Mouse (Mus musculus): ENCODE results near the gene Hspb2. TPM values are rescaled to one million over a fixed set of nuclear protein-coding genes. Genes with fewer than 3 reads are reported as not detected.

Gene Hspb2
- polyA plus RNA-seq, 1 experiment from 2014 or later: 322 TPM

- ATAC-seq (ENCODE audit: insufficient number of reproducible peaks, insufficient read depth, low FRiP score, low read depth): peak; percentile 97
- Histone ChIP-seq H3K4me1 (ENCODE audit: control insufficient read depth in 2 of 2, insufficient read depth in 2 of 2, low read length in 2 of 2) (peaks cover 0 to 17% of the 10 kb centered on the region in 2 experiments; a peak in 2 of 4 replicates), H3K36me3 (ENCODE audit: control insufficient read depth, insufficient read depth, low read length) (no peaks in the 10 kb centered on the region), H3K27me3 (ENCODE audit: control insufficient read depth, insufficient read depth, low read length) (no peaks in the 10 kb centered on the region), H3K9ac (ENCODE audit: low read length) (no peak within 1 kb of the TSS; the same call in 1 of the 2 replicates), H3K9me3 (ENCODE audit: control insufficient read depth, low read length) (no peaks in the 10 kb centered on the region), H3K27ac (replicated peaks in 1 of 2; ENCODE audit: control insufficient read depth in 1 of 2, insufficient read depth in 1 of 2, low read depth in 2 of 2, low read length in 2 of 2) (peak within 1 kb of the TSS; percentile 45 to 67; a peak in 3 of 4 replicates), H3K4me3 (ENCODE audit: control insufficient read depth in 1 of 2, insufficient read depth in 1 of 2, low read depth in 1 of 2, low read length in 2 of 2) (peak within 1 kb of the TSS; percentile 35 to 36), H3K4me2 (ENCODE audit: low read length) (peak within 1 kb of the TSS; percentile 70)
- 11% methylated on average over 36 of the region's 36 CpGs for WGBS
These were observed 13.0 kb downstream of the Hspb2 start, which contains the start of gene Dixdc1 for GRCm38 (mm10) chr9:50738914-50739870. Gene Dixdc1 (minus strand): TSS chr9:50739517.

GRCm38 (mm10) chr9:50734989-50735388, 17.2 kb downstream of the Hspb2 start:
- 5% methylated on average over 9 of the region's 9 CpGs for WGBS
- Histone ChIP-seq H3K4me2 (ENCODE audit: low read length) (0 out of 2 replicates have a peak overlapping the region, but pooled peaks have one; percentile 22), H3K9ac (ENCODE audit: low read length) (no peak overlapping the region), H3K36me3 (ENCODE audit: control insufficient read depth, insufficient read depth, low read length) (no peaks in the 10 kb centered on the region), H3K27me3 (ENCODE audit: control insufficient read depth, insufficient read depth, low read length) (no peaks in the 10 kb centered on the region), H3K4me1 (ENCODE audit: control insufficient read depth in 2 of 2, insufficient read depth in 2 of 2, low read length in 2 of 2) (peaks cover 0 to 11% of the 10 kb centered on the region in 2 experiments; a peak in 2 of 4 replicates), H3K9me3 (ENCODE audit: control insufficient read depth, low read length) (no peaks in the 10 kb centered on the region), H3K4me3 (ENCODE audit: control insufficient read depth in 1 of 2, insufficient read depth in 1 of 2, low read depth in 1 of 2, low read length in 2 of 2) (no peak overlapping the region), H3K27ac (replicated peaks in 1 of 2; ENCODE audit: control insufficient read depth in 1 of 2, insufficient read depth in 1 of 2, low read depth in 2 of 2, low read length in 2 of 2) (no peak overlapping the region)
- ATAC-seq (ENCODE audit: insufficient number of reproducible peaks, insufficient read depth, low FRiP score, low read depth): no peak

GRCm38 (mm10) chr9:50732560-50732959, 19.6 kb downstream of the Hspb2 start:
- Histone ChIP-seq H3K27me3 (ENCODE audit: control insufficient read depth, insufficient read depth, low read length) (no peaks in the 10 kb centered on the region), H3K36me3 (ENCODE audit: control insufficient read depth, insufficient read depth, low read length) (no peaks in the 10 kb centered on the region), H3K9me3 (ENCODE audit: control insufficient read depth, low read length) (no peaks in the 10 kb centered on the region), H3K4me1 (ENCODE audit: control insufficient read depth in 2 of 2, insufficient read depth in 2 of 2, low read length in 2 of 2) (peaks cover 0 to 6% of the 10 kb centered on the region in 2 experiments; a peak in 1 of 4 replicates), H3K4me3 (ENCODE audit: control insufficient read depth in 1 of 2, insufficient read depth in 1 of 2, low read depth in 1 of 2, low read length in 2 of 2) (no peak overlapping the region), H3K4me2 (ENCODE audit: low read length) (no peak overlapping the region), H3K9ac (ENCODE audit: low read length) (no peak overlapping the region), H3K27ac (replicated peaks in 1 of 2; ENCODE audit: control insufficient read depth in 1 of 2, insufficient read depth in 1 of 2, low read depth in 2 of 2, low read length in 2 of 2) (no peak overlapping the region)
- ATAC-seq (ENCODE audit: insufficient number of reproducible peaks, insufficient read depth, low FRiP score, low read depth): no peak
- 28% methylated on average over 4 of the region's 4 CpGs for WGBS

GRCm38 (mm10) chr9:50729600-50729999, 22.6 kb downstream of the Hspb2 start:
- Histone ChIP-seq H3K27me3 (ENCODE audit: control insufficient read depth, insufficient read depth, low read length) (no peaks in the 10 kb centered on the region), H3K4me2 (ENCODE audit: low read length) (no peak overlapping the region), H3K4me3 (ENCODE audit: control insufficient read depth in 1 of 2, insufficient read depth in 1 of 2, low read depth in 1 of 2, low read length in 2 of 2) (no peak overlapping the region), H3K27ac (replicated peaks in 1 of 2; ENCODE audit: control insufficient read depth in 1 of 2, insufficient read depth in 1 of 2, low read depth in 2 of 2, low read length in 2 of 2) (no peak overlapping the region), H3K36me3 (ENCODE audit: control insufficient read depth, insufficient read depth, low read length) (no peaks in the 10 kb centered on the region), H3K9ac (ENCODE audit: low read length) (no peak overlapping the region), H3K9me3 (ENCODE audit: control insufficient read depth, low read length) (no peaks in the 10 kb centered on the region), H3K4me1 (ENCODE audit: control insufficient read depth in 2 of 2, insufficient read depth in 2 of 2, low read length in 2 of 2) (peaks cover 18 to 33% of the 10 kb centered on the region in 2 experiments)
- WGBS: 47% methylated on average over 4 of the region's 4 CpGs
- no peak for ATAC-seq (ENCODE audit: insufficient number of reproducible peaks, insufficient read depth, low FRiP score, low read depth)

GRCm38 (mm10) chr9:50727925-50728651, 24.1 kb downstream of the Hspb2 start:
- under 1% methylated on average over 43 of the region's 45 CpGs for WGBS
- H3K9me3 ChIP-seq (ENCODE audit: control insufficient read depth, low read length): no peaks in the 10 kb centered on the region
- peak overlapping the region; percentile 81 for H3K9ac ChIP-seq (ENCODE audit: low read length)
- H3K4me3 ChIP-seq (ENCODE audit: control insufficient read depth in 1 of 2, insufficient read depth in 1 of 2, low read depth in 1 of 2, low read length in 2 of 2): peak overlapping the region; percentile 59 to 74
- peak overlapping the region; percentile 26 to 43 for H3K27ac ChIP-seq (replicated peaks in 1 of 2; ENCODE audit: control insufficient read depth in 1 of 2, insufficient read depth in 1 of 2, low read depth in 2 of 2, low read length in 2 of 2)
- H3K4me2 ChIP-seq (ENCODE audit: low read length): peak overlapping the region; percentile 91
- ATAC-seq (ENCODE audit: insufficient number of reproducible peaks, insufficient read depth, low FRiP score, low read depth): peak; percentile 86
- peaks cover 23 to 43% of the 10 kb centered on the region in 2 experiments for H3K4me1 ChIP-seq (ENCODE audit: control insufficient read depth in 2 of 2, insufficient read depth in 2 of 2, low read length in 2 of 2)
- H3K36me3 ChIP-seq (ENCODE audit: control insufficient read depth, insufficient read depth, low read length): no peaks in the 10 kb centered on the region
- no peaks in the 10 kb centered on the region for H3K27me3 ChIP-seq (ENCODE audit: control insufficient read depth, insufficient read depth, low read length)

GRCm38 (mm10) chr9:50727171-50727924, 24.8 kb downstream of the Hspb2 start:
- Histone ChIP-seq H3K9me3 (ENCODE audit: control insufficient read depth, low read length) (no peaks in the 10 kb centered on the region), H3K9ac (ENCODE audit: low read length) (peak overlapping the region; percentile 81), H3K4me1 (ENCODE audit: control insufficient read depth in 2 of 2, insufficient read depth in 2 of 2, low read length in 2 of 2) (peaks cover 27 to 50% of the 10 kb centered on the region in 2 experiments), H3K27me3 (ENCODE audit: control insufficient read depth, insufficient read depth, low read length) (no peaks in the 10 kb centered on the region), H3K36me3 (ENCODE audit: control insufficient read depth, insufficient read depth, low read length) (no peaks in the 10 kb centered on the region), H3K27ac (replicated peaks in 1 of 2; ENCODE audit: control insufficient read depth in 1 of 2, insufficient read depth in 1 of 2, low read depth in 2 of 2, low read length in 2 of 2) (peak overlapping the region; percentile 43 to 71), H3K4me2 (ENCODE audit: low read length) (peak overlapping the region; percentile 91), H3K4me3 (ENCODE audit: control insufficient read depth in 1 of 2, insufficient read depth in 1 of 2, low read depth in 1 of 2, low read length in 2 of 2) (peak overlapping the region; percentile 59 to 74)
- WGBS: 5% methylated on average over 30 of the region's 30 CpGs
- ATAC-seq (ENCODE audit: insufficient number of reproducible peaks, insufficient read depth, low FRiP score, low read depth): no peak; the same call in 1 of the 2 replicates

Measured in heart, embryonic 14.5 days (tissue).